Mouse (Mus musculus) adrenal gland (tissue): ENCODE data around the gene Nedd9.

Experiments used
- intact Hi-C: fragments of 180-260 bp; cut with DNase I; formaldehyde crosslinking; loops from one replicate; pipeline ENCODE4 v1.15.1; 2025

Nedd9 gene

DNA sequence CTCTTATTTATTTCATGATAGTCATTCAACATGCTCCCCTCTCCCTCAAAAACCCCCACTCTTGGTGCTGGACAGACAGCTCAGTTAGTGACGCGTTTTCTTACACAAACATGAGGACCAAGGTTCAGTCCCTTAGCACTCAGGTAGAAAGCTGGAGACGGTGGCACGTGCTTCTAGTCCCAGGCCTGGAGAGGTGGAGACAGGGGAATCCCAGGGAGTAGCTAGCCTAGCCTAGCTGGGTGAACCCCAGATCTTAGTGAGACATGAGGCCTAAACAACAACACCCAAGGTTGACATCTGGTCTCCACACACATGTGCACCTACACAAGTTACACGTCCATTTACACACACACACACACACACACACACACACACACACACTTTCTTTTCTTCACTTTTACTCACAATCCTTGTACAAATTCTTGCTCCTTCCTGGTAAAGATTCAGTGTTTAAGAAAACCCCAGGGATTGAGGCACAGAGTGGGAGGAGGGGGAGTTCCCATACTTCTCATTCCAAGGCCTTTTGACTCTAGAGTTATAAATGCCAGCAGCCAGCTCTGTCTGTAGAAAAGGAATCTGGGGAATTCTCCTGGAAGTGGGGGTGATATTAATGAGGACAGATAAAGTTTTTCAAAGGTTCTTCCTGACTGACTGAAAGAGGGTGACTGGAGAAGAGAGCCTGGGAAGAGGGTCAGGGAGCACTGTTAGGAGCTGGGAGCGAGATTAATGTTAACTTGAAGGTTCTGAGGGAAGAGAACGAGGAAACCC lies 29.9 kb downstream of the Nedd9 start:
- intact Hi-C loops, result no loop called here

DNA sequence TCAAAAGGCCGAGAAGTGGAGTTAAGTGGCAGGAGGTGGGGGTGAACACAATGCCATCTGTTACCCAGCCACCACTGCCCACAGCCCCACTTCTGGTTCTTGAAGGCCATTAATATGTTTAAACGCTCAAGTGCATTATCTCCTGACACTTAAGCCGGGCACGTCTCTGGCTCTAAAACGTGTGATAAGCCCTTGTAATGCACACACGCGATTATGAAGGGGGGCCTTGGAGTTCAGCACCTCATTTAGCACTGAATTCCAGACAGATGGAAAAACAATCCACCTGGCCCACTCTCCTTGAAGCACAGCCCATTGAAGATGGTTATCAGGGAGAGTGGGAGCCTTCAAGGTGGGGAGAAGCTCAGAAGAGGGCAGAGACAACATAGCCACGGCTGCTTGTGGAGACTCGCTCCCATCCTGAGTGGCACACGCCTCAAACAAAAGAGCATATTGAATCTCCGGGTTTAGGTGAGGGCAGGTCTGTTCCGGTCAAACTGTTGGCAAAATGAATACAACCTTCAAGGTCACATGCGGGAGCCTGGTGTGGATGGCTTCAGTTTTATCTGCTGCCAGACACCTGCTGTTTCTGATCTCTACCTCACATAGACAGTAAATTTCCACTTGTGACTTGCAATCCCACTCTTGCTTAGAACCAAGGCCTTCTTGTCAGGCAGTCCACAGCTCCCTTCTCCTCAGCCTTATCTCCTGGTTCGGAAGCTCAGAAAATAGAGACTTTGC lies 30.7 kb downstream of the Nedd9 start:
- intact Hi-C loops, result no loop called here

DNA sequence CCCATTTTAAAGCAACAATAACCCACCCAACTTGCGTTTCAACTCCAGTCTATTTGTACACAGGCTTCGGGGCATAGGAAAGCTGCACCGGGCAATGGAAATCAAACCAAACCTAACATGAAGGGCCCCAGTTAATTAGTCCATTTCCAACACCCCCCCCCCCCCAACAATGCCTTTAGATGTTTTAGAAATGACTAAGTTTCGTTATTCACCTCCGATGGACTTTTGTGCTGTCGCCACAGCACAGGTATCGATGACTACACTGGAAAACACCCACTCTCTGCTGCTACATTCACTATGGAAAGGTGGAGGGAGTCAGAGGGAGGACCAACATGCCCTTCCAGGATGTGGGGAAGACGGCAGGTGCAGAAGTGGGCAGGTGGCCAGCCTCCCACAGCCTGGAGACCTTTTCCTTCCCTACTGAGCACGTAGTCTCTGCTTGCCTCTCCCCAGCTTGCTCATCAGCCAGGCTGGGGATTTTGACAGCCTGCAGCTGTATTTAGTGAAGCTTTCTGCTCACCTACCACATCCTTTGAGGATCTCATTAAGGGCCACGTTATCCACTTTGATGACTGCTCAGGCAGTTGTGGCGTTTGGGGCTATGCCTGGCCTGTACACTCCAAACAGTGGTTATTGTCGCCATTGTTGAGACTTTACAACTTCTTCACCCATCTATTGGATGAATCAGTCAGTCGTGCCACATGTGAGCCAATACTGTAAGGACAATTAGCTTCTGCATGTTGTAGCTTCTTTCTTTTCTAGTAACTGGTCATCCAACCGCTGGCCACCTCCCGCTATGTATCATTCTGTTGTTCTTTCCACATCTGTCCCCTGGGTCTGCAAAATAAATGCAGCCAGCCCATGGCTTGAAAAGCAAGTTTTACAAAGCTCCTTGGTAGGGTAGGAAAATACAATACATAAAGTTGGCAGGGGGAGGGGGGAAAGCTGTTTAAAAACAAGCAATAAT lies 33.7 kb downstream of the Nedd9 start:
- intact Hi-C loops, result no loop called here

DNA sequence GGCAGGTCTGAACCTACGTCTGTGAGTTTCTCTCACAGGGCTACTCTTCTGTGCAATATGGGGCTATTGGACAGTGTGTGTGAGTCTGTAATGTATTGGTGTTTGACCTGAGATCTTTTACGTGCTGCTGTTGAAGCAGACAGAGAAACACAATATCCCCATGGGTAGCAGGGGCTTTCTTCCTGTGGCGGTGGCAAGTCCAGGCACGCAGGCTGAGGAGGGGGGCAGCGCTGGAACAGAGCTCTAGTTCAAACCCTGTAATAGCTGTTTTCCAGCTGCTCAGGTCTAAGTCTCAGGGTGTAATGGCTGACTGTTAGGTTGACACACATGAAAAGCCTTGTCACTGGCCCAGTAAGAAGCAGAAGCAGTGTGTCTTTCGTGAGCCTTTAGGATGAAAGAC lies 36.3 kb downstream of the Nedd9 start:
- intact Hi-C loops, result no loop called here

DNA sequence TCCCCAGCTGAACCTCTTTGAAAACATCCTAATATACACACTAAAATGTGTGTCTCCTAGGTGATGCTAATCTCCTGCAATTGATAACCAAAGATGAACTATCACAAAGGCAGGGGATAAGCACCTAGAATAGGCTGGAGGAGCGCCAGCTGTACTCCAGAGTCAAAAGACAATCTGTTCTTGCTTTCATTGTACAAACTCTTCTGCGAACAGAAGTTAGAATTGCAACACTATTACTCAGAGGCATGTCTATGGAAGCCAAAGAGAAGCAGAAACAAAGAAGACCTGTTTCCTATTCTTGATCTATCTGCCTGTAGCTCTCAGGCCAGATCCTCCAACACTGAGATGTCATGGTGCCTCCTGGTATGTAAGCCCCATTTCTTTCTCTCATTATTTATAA lies 38.0 kb downstream of the Nedd9 start:
- intact Hi-C loops, result no loop called here

DNA sequence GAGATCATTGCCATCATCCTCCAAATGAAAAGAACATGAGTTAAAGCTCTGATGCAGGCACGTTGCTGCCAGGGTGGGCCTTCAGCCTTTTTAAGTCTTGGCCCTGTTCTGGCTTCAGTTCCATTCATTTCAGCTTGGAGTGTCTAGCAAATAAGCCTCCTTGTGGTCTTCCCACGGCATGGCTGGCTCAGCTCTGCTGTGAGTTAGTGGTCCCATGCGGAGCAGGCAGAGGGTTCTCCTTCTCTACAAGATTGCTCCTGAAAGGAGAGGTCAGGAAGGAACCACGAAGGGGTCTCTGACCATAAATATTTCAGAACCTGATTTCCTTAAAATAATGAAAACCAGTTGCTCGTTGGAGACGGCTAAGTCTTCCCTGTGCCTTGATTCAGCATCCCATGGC lies 40.0 kb downstream of the Nedd9 start:
- intact Hi-C loops, result no loop called here

DNA sequence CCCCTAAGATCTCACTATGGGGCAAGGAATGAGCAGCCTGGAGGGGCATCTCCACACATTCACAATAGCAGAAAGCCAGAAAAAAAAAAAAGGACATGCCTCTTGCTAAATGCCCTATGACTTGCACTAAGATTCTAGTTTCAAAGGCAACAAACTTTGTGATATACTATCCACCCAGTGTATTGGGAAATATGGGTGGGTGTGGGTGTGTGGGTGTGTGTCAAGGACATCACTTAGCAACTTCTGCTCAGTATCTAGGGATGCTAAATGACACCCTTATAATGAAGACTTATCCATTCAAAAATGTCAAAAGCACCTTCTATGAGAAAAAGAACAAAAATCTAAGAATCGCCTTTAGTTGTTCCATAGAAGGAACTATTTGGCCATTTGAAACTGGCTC lies 40.6 kb downstream of the Nedd9 start:
- intact Hi-C loops, result no loop called here

DNA sequence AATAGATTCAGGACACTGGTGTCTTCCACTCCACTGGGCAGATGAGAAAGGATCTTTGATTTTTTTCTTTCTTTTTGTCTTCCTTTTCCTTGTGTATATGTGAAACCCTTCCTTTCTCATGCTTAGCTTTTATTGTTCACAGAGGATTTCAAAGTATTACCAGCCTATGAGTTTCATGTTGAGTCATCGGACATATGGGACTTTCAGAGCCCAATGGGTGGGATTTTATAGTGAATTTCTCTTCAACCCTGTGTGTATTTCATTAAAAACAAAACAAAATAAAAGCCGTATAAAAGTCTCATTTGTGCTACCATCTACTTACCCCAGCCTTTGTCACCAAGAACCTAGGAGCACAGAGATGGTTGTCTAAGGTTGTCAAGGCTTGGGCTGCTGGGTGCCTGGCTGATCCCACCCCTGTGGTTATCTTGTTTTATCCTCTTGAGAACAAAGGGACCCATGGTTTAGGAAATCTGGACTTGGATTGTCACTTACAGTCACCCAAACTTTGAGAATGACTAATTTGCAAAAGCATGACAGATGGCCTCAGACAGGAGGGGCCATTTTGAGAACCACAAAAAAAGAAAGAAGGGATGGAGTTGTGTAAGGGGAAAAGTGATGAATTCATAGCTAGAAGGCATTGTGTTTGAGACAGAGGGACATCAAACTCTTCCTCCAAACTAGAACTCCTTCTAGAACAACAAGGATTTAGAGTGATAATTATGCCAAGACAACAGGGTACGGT lies 41.9 kb downstream of the Nedd9 start:
- intact Hi-C loops, result no loop called here

DNA sequence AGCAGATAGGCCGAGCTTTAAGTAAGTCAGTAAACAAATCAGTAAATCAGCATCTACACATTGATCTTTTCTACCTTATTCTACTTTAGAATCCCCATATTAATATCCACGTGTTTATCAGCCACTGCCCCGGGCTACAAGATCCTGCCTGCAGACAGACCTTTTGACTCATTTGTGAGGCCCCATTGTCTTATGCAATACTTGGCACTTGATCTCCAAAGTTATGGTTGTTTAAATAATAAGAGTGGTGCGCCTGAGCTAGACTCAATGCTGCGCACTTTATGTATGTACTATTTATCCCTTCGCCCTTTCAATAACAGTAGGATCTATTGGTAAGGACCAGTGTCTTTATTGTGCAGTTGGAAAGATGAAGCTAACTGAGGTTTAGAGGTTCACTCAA lies 42.9 kb downstream of the Nedd9 start:
- intact Hi-C loops, result no loop called here

DNA sequence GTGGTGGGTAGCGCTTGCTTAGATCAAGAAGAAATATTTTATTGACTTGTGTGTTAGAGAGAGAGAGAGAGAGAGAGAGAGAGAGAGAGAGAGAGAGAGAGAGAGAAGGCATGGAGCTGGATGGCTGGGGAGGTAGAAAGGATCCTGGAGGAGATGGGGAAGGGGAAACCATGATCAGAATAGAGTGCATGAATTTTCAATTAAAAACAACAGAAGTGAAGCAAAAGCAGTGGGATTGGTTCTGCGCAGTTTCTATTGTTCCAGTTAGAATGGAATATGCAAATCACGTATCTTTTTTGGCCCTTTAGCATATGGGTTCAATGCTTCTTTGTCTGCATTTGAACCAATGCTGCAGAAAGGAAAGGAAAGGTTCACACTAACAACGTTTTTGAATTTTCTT lies 45.0 kb downstream of the Nedd9 start:
- intact Hi-C loops, result no loop called here

DNA sequence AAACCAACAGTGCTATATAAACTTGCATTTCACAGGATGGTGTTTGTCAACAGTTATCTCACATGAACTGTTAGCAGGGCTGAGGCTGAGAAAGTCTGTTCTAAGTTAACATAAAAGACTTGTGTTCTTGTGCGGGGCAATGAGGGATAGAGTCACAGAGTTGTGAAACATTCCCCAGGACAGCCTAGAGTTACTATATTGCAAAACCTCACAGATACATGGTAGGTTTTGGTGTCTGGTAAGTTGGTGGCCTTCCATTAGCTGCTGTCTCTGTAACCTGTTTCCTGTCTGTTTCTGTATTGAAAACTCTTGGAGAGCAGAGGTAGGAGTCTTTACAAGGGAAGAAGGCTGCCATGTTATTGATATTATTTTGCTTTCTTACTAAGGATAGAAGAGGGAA lies 47.0 kb downstream of the Nedd9 start:
- intact Hi-C loops, result no loop called here

DNA sequence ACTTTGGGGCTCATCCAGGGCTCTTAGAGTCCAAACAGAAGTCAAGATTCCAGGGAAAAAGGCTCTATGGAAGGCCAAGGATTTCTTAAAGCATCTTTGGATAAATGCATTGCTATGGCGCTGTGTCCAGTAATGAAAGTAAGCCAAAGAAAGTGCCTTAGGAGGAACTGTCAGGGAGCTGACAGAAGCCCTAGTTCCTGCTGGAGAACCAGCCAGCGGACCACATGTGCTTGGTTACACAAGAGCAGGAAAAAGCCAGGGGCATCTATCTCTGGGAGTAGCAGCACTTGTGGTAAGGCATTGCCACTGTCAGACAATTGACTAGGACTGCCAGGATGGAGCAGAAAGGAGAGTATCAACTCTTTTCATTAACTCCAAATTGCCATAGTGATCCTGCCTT lies 49.8 kb downstream of the Nedd9 start:
- intact Hi-C loops, result no loop called here

DNA sequence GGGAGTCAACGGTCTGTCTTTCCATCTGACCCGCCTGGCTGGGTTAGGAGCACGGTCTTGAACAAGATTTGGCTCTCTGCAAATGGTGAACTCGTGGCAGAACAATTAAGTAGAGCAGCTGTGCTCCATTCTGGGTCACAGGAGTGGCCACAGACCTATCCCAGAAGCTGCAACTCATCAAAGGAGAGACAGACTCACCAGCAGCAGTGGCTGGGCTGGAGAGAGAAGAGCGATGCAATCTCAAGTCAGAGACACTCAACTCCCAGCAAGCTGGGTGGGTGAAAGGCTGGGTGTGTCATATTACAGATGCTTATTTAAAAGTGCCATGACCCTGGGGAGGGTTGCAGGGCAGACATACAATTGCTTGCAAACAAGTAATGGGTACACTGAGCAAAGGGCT lies 50.4 kb downstream of the Nedd9 start:
- intact Hi-C loops, result no loop called here

DNA sequence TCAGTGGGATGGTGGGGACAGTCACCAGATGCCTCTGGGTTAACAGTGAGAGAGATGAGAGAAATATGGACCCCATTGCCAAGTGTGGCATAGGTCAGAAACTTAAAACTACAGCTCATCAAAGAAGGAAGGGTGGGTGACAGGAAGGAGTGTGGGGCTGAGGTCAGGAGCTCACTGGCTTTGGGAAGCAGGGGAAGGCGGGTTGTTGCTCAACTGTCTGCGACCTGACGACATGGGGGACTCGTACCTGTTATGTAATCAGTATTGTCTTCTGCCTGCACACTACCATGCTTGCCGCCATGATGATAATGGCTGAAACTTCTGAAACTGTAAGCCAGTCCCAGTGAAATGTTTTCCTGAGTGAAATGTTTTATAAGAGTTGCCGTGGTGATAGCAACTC lies 54.0 kb downstream of the Nedd9 start:
- intact Hi-C loops, result no loop called here

DNA sequence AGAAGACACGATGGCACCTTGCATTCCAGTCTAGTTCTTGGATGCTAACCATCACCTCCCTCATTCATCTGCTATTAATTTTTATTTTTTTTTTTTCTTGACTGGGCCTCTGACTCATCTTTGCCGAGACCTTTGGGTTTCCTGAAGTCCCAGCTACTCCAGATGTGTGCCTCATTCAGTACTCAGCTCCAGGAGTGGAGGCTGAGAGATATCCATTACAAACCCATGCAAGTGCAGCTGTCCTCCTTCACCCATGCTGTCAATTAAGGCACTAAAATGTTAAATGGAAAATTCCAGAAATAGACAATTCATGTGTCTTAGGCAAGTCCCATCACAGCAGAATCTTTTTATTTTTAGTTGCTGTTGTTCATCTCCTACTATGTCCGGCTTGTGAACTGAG lies 55.4 kb downstream of the Nedd9 start:
- intact Hi-C loops, result no loop called here

DNA sequence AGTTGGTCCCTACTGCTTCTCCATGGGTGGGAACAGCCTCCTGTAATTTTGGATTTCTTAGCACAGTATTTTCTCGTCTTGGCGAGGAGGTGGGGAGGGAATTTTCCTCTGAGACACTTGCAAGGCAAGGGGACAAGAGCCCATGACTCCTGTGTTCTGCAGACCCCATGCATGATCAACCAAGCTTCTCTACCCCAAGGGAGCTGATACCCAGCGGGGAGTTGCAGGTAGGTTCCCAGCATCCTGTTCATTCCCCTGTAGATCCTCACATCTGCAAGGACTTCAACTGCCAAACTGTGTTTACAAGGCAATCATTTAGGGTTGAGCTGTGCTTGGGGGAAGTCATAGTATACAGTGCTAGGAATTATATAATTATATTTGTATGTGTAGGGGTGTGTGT lies 60.1 kb downstream of the Nedd9 start:
- intact Hi-C loops, result no loop called here

DNA sequence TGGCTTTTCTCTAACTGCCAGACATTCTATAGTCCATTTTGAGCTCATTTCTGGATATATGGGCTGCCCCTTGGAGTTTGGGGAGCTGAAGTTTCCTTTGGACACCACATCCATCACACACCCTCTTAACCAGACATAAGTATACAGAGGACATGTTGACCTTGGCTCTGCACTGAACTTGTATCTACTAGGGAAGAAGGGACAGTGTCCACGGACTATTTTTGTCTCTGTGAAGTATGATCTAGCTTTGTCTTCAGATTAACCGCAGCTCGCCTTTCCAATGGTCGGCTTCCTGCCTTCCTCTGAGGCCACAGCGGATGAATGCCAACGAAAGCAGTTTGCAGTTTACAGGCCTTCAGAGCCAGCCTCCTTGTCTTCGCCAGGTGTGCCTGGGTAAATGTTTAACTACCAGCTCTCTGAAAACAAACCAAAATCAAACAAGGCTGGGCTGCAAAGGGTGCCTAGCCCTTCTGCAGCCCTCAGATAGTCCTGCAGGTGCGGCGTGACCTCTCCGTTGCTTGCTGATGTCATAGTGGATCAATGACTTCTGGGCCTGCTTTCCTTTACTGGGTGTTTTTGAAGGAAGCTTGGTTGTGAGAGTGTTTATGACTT lies 63.6 kb downstream of the Nedd9 start:
- intact Hi-C loops, result no loop called here

DNA sequence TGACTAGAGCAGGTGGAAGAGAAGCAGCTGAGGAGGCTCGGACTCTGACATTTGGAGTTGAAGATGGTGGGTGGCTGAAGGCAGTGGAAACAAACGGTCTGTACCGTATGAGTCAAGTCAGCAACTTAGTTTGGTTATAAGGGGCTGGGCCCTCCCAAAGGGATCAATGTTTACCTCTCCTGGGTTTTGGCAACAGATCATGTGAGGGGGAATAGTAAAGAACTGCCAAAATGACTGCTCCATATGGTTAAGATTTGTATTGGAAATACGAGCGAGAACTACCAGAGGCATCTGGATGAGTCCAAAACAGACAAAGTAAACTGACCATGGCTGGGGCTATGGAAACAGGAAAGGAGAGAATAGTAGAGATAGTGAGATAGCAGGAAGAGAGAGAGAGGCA lies 64.6 kb downstream of the Nedd9 start:
- intact Hi-C loops, result no loop called here

DNA sequence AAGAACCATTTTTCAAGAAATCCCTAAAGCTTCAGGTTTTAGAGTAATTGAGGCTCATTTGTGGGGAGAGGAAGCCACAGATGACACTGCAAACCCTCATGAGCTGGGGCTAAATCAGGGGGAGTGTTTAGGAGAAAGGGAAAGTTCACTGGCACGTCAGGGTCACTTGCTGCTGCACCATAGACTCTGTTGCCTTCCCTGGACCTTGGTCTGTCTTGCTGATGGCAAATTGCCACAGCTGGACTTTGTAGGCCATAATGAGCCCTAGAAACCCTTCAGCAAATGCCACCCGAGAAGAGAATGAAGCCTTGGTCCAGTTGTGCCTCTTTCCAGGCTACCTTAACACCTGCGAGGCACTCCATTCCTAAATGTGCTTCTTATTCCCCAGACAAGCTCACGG lies 66.8 kb downstream of the Nedd9 start:
- intact Hi-C loops, result no loop called here

DNA sequence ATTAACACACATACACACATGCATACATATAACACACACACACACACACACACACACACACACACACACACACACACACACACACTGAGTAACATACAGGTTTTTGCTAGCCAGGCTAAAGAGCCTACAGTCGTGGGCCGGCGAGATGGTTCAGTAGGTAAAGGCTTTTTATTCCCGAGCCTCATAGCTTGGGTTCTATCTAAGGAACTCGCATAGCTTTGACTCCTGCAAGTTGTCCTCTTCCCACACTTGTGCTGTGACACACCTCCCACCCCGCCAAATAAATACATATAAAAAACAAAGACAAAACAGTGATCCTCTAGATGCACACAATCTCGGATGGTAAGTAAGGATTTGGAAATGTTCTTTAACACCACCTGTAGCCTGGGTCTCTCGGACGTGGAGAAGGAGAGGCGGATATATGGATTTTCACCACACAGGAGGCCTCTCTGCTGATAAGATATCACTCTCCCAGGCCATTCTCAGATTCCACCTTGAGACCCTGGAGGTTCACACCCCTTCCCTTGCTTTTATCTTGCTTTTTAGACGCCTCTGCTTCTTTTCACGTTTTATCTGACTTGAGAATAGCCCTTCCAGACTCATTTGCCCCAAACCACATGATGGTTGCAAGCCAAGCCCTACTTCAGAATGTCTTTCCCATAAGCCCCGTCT lies 68.8 kb downstream of the Nedd9 start:
- intact Hi-C loops, result no loop called here
